Mouse (Mus musculus) E14TG2a.4 (cell line): ENCODE results near the gene Zbtb20.

ENCODE experiments used
- H3K27me3 ChIP-seq: 2 replicates; pipeline ENCODE4 v1.6.1; 2014; ENCODE audit warnings: low read length, control low read depth; ENCODE audit not compliant: insufficient read depth
- H3K36me3 ChIP-seq: 2 replicates; pipeline ENCODE4 v1.6.1; 2014; ENCODE audit warnings: low read length, control low read depth; ENCODE audit not compliant: insufficient read depth
- H3K4me1 ChIP-seq: replicated peaks from 2 replicates; pipeline ENCODE4 v1.6.1; 2014; ENCODE audit warnings: low read depth, low read length, control low read depth
- H3K4me3 ChIP-seq: replicated peaks from 2 replicates; pipeline ENCODE4 v1.5.1; 2014; ENCODE audit warnings: mild to moderate bottlenecking, low read length
- H3K9me3 ChIP-seq: 2 replicates; pipeline ENCODE4 v1.6.1; 2014; ENCODE audit warnings: low read length, control low read depth
- CTCF ChIP-seq: conservative IDR thresholded peaks from 2 replicates; pipeline ENCODE4 v1.5.1; 2014; ENCODE audit warnings: low read length
- NANOG ChIP-seq: IDR thresholded peaks from 2 replicates; pipeline ENCODE4 v1.6.1; 2014; ENCODE audit warnings: borderline replicate concordance, low read length, mixed read lengths
- POU5F1 ChIP-seq: IDR thresholded peaks from 2 replicates; pipeline ENCODE4 v1.6.1; 2014; ENCODE audit warnings: low read length, borderline replicate concordance

Zbtb20 gene

GRCm38 (mm10) chr16:43080403-43080802 is 204.7 kb downstream of the Zbtb20 start:
- H3K4me1 ChIP-seq, result no peaks in the 10 kb centered on the region
- TF ChIP-seq POU5F1 (no peak), NANOG (no peak)
- no peaks in the 10 kb centered on the region for H3K9me3 ChIP-seq
- H3K36me3 ChIP-seq, result no peaks in the 10 kb centered on the region
- H3K4me3 ChIP-seq, result no peak overlapping the region
- H3K27me3 ChIP-seq, result no peaks in the 10 kb centered on the region

- Histone ChIP-seq H3K9me3 (no peaks in the 10 kb centered on the region), H3K27me3 (no peaks in the 10 kb centered on the region), H3K4me3 (no peak overlapping the region), H3K4me1 (no peaks in the 10 kb centered on the region), H3K36me3 (no peaks in the 10 kb centered on the region)
- TF ChIP-seq CTCF (no peak), POU5F1 (no peak), NANOG (no peak)
Observed at GRCm38 (mm10) chr16:43080923-43081702, 205.4 kb downstream of the Zbtb20 start.

- Histone ChIP-seq H3K27me3 (no peaks in the 10 kb centered on the region), H3K36me3 (no peaks in the 10 kb centered on the region), H3K9me3 (no peaks in the 10 kb centered on the region), H3K4me3 (no peak overlapping the region), H3K4me1 (no peaks in the 10 kb centered on the region)
- TF ChIP-seq CTCF (no peak), POU5F1 (no peak), NANOG (no peak)
Observed at GRCm38 (mm10) chr16:43081995-43082394, 206.3 kb downstream of the Zbtb20 start.

- H3K4me1 ChIP-seq, result no peaks in the 10 kb centered on the region
- no peaks in the 10 kb centered on the region for H3K27me3 ChIP-seq
- H3K4me3 ChIP-seq, result no peak overlapping the region
- TF ChIP-seq NANOG (no peak), POU5F1 (no peak), CTCF (no peak)
- no peaks in the 10 kb centered on the region for H3K36me3 ChIP-seq
- no peaks in the 10 kb centered on the region for H3K9me3 ChIP-seq
Observed at GRCm38 (mm10) chr16:43082801-43083200, 207.1 kb downstream of the Zbtb20 start.

GRCm38 (mm10) chr16:43090188-43090587 is 214.5 kb downstream of the Zbtb20 start:
- H3K27me3 ChIP-seq, result no peaks in the 10 kb centered on the region
- no peak for TF ChIP-seq CTCF
- no peak for TF ChIP-seq POU5F1
- no peak overlapping the region for H3K4me3 ChIP-seq
- no peaks in the 10 kb centered on the region for H3K4me1 ChIP-seq
- no peaks in the 10 kb centered on the region for H3K9me3 ChIP-seq
- no peaks in the 10 kb centered on the region for H3K36me3 ChIP-seq

- no peak for TF ChIP-seq CTCF
- TF ChIP-seq NANOG, result no peak
- no peak for TF ChIP-seq POU5F1
- Histone ChIP-seq H3K4me3 (no peak overlapping the region), H3K4me1 (0 out of 2 replicates have a peak, but pooled peaks cover 4% of the 10 kb centered on the region), H3K27me3 (no peaks in the 10 kb centered on the region), H3K36me3 (no peaks in the 10 kb centered on the region), H3K9me3 (no peaks in the 10 kb centered on the region)
Observed at GRCm38 (mm10) chr16:43094161-43094560, 218.5 kb downstream of the Zbtb20 start.

GRCm38 (mm10) chr16:43094756-43095155 is 219.1 kb downstream of the Zbtb20 start:
- TF ChIP-seq POU5F1, result no peak
- no peak for TF ChIP-seq CTCF
- no peak for TF ChIP-seq NANOG
- Histone ChIP-seq H3K4me1 (0 out of 2 replicates have a peak, but pooled peaks cover 4% of the 10 kb centered on the region), H3K27me3 (no peaks in the 10 kb centered on the region), H3K36me3 (no peaks in the 10 kb centered on the region), H3K4me3 (no peak overlapping the region), H3K9me3 (no peaks in the 10 kb centered on the region)

GRCm38 (mm10) chr16:43096040-43096439 is 220.4 kb downstream of the Zbtb20 start:
- Histone ChIP-seq H3K27me3 (no peaks in the 10 kb centered on the region), H3K36me3 (no peaks in the 10 kb centered on the region), H3K4me1 (0 out of 2 replicates have a peak, but pooled peaks cover 4% of the 10 kb centered on the region), H3K4me3 (no peak overlapping the region), H3K9me3 (no peaks in the 10 kb centered on the region)
- no peak for TF ChIP-seq POU5F1
- TF ChIP-seq NANOG, result no peak
- no peak for TF ChIP-seq CTCF

GRCm38 (mm10) chr16:43098153-43098552 is 222.5 kb downstream of the Zbtb20 start:
- TF ChIP-seq NANOG (no peak), CTCF (no peak), POU5F1 (no peak)
- Histone ChIP-seq H3K4me3 (no peak overlapping the region), H3K27me3 (no peaks in the 10 kb centered on the region), H3K9me3 (no peaks in the 10 kb centered on the region), H3K36me3 (no peaks in the 10 kb centered on the region), H3K4me1 (0 out of 2 replicates have a peak, but pooled peaks cover 4% of the 10 kb centered on the region)
